Mouse (Mus musculus) urinary bladder, postnatal 10 days (tissue): ENCODE data around the gene Ak6.

Experiments
- DNase-seq: peaks from one replicate; pipeline ENCODE4 v3.0.0; 2022; ENCODE audit warnings: low spot score

The Ak6 gene

GRCm38 (mm10) chr13:100650550-100651438, at the start of gene Ak6, which contains the start of gene Rad17:
Ak6 (plus strand) TSS chr13:100650979.
Rad17 (minus strand) TSS chr13:100651051.
- DNase-seq: peak; percentile 87

- no peak for DNase-seq
Measured at GRCm38 (mm10) chr13:100601034-100601433, 49.7 kb upstream of the Ak6 start.

GRCm38 (mm10) chr13:100602239-100602902, 48.4 kb upstream of the Ak6 start:
- no peak for DNase-seq

- DNase-seq: no peak
Measured at GRCm38 (mm10) chr13:100603031-100603737, 47.6 kb upstream of the Ak6 start.

- DNase-seq: no peak
Measured at GRCm38 (mm10) chr13:100603738-100604095, 47.1 kb upstream of the Ak6 start.

GRCm38 (mm10) chr13:100605845-100606244, 44.9 kb upstream of the Ak6 start:
- no peak for DNase-seq

- no peak for DNase-seq
Measured at GRCm38 (mm10) chr13:100607756-100608155, 43.0 kb upstream of the Ak6 start.

- no peak for DNase-seq
Measured at GRCm38 (mm10) chr13:100611266-100611665, 39.5 kb upstream of the Ak6 start.

- no peak for DNase-seq
Measured at GRCm38 (mm10) chr13:100612251-100612650, 38.5 kb upstream of the Ak6 start.

- no peak for DNase-seq
Measured at GRCm38 (mm10) chr13:100612903-100613302, 37.9 kb upstream of the Ak6 start.

GRCm38 (mm10) chr13:100616181-100617087, 34.3 kb upstream of the Ak6 start, which contains the start of gene Marveld2:
Marveld2 (minus strand) TSS chr13:100616971.
- no peak for DNase-seq

- DNase-seq: no peak
Measured at GRCm38 (mm10) chr13:100617583-100617982, 33.2 kb upstream of the Ak6 start.

- DNase-seq: no peak
Measured at GRCm38 (mm10) chr13:100622241-100622640, 28.5 kb upstream of the Ak6 start.

GRCm38 (mm10) chr13:100634106-100634691, 16.6 kb upstream of the Ak6 start:
- no peak for DNase-seq

GRCm38 (mm10) chr13:100642471-100643209, 8.1 kb upstream of the Ak6 start:
- no peak for DNase-seq

- no peak for DNase-seq
Measured at GRCm38 (mm10) chr13:100648223-100648622, 2.6 kb upstream of the Ak6 start.

- DNase-seq: no peak
Measured at GRCm38 (mm10) chr13:100651439-100652186, 834 bp downstream of the Ak6 start, which contains the start of gene Taf9. Taf9 (plus strand) TSS chr13:100651579.

GRCm38 (mm10) chr13:100658091-100658490, 7.3 kb downstream of the Ak6 start:
- no peak for DNase-seq

GRCm38 (mm10) chr13:100659864-100660456, 9.2 kb downstream of the Ak6 start:
- no peak for DNase-seq
